Mouse (Mus musculus) induced T-regulatory cell, adult 2 months (primary cell): ENCODE measurements around the gene Tmem158.

Experiments
- DNase-seq: peaks from one replicate; pipeline ENCODE4 v3.0.0-alpha.2; 2012; ENCODE audit warnings: low read depth

Gene Tmem158

DNA sequence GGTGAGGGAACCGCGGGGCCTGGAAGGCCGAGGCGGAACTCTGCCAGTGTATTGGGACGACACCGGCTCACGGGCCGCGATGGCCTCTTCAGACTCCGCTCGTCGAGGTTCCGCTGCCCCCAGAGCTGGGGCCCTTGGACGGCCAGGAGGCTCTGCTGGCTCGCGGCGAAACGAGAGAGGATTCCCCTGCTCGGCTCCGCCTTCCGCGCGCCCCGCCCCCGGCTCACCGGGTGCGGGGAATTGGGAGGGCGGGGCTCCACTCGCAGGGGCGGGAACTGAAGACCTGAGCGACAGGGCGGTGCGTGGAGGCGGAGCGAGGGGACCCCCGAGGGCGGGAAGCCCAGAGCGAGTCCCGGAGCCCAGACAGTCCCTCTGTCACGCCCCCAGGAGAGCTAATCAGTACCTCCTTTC lies at the start of gene Tmem158:
Gene Tmem158, minus strand, starts transcription at position 154 of the 411 bp plus-strand sequence.
- DNase-seq: peak; percentile 91

DNA sequence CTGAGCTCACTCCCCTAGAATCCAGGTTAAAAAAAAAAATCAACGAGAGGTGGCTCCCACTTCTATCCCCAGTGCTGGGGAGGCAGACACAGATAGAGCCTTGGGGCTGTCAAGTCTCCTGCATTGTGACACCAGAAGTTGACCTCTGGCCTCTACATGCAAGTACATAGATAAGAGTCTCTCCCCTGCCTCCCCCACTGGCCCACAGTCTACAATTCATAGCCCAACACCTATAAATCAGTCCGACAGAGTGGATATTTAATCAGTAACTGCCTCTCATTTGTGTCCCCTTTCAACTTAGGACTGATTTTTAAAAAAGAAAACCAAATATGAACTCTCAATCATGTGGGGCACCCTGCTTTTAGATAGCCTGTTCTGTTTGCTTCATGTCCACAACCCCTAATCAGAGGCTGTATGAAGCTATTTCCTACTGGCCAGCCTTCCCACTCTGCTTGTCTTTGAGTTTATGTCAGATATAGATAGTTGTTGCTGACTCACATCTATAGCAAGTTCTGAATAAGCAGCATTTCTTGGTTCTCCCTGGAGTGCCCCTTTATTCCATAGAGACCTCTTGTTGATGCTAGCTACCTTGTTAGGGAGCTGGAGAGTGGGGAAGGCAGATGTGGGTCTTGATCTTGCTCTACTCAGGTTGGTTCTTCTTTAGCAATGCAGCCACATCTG lies 49.3 kb upstream of the Tmem158 start:
- DNase-seq: no peak

DNA sequence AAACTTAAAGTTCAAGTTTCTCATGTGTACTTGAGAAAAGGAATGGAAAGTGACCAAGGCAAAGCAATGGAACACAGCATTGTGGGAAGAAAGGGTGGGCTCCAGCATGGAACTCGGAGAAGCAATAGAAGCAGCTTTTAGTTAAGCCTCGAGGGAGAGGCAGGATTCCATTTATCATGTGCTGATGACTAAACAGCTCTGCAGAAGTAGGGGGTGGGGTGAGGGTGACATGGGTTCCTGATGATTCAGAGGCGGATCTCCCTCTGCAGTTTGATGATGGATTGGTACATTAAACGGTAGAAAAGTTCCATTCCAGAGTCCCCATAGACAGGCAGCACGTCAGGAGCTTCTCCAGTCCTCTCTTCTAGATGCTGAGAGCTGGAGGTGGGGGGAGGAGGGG lies 48.5 kb upstream of the Tmem158 start:
- no peak for DNase-seq

DNA sequence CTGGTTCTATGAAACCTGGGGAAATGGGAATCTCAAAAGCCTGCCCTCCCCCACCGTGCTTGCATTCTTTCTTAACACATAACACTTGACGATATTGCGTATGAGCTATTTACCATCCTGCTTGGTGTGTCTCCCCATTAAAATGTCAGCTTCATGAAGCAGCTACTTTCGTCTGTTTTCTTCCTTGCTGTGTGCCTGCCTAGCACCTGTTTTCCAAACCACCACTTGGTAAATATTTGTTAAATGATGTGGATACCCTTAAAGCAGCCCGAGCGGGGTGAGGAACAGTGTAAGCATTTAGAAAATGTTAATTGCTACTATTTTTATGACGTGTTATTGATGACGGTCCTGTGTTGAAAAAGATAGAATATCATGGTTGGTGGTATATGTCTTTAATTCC lies 44.4 kb upstream of the Tmem158 start:
- DNase-seq: no peak

DNA sequence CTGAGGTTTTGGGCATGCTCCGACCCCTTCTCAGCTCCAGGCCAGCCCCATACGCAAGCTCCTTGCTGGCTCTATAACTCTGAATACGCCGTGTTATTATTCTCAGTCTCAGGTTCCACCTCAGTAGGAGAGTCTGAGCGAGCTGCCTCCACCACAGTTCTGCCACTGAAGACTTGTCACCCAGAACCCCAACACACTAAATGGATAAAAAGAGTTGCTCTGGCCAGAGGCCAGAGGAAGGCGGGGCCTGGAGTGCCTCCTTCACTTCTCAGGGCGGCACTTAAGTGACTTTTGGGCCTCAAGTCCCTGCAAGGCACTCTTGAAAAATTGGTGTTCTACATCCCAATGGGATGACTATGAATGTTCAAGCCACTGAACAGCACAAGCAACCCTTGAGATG lies 43.4 kb upstream of the Tmem158 start:
- DNase-seq: no peak

DNA sequence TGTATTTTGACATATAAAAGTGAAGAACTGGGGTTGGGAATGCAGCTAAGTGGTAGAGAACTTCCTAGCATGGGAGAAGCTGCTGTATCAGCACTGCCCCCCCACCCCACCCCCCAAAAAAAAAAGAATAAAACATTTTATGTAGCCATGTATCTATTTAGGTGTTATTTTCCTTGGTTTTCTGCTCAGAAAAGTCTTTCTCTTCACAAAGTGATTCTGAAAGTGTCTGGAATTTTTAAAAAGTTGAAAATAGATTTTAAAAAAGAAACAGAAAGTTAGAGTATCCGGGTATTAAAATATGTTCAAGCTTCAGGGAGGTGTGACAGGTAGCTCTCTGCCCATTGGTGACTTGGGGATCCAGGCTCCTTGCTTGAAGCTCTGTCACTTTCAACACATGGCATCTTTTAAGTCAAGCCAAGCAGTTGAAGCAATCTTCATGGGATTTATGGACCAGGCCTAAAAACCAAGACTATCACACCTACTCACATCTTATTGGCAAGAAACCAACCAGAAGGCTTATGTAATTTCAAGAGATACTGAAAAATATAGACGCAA lies 42.3 kb upstream of the Tmem158 start:
- no peak for DNase-seq

DNA sequence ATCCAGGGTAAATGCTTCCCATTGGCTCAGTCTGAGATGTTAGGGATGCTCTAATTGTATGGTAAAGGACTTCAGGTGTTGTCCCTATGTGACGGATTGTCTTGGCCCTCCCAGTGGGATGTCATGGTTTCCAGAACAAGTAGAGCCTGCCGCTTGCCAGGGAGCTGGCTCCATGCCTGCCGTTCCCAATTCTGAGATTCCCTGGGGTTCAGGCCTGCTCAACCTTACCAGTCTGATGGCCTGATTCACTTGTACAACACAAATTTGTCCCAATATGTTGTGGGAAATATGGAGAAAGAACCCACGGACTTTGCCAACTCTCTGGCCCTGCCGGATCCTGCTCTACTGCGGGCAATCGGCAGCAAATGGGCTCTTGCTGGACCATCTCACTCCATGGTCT lies 37.3 kb upstream of the Tmem158 start:
- DNase-seq: no peak

DNA sequence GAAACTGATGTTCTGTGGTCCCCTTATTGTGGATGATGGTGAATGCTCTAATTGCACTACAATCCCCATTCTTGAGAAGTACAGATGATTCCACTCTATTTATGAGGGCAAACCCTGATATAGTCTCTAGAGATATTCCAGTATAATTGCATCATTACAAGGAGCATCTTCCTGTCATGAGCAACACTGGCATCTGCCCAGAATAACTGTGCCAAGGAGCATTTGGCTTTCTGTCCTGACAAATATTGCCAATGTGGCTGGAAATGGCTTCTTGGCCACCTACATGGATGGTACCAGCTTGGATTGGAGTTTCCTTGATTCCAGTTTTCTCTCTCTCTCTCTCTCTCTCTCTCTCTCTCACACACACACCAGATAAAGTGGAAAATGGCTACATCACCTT lies 35.7 kb upstream of the Tmem158 start:
- no peak for DNase-seq

DNA sequence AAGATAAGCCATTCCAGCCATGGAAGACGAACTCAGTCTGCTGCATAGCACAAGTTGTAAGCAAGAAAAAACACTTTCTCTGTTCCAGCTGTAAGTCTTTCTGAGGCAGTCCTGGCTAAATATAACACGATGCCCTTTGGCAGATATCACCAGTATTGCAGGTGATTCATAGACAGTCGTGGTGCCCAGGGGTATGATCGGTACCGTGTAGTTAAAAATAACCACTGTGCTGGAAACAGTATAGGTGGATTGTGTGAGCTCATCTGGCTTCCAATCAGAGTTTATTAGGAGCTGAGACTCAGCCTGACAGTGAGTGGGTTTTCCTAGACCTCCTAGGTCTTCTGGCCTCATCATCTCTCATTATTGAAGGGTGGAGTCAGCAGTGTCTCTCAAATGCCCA lies 34.0 kb upstream of the Tmem158 start:
- no peak for DNase-seq

DNA sequence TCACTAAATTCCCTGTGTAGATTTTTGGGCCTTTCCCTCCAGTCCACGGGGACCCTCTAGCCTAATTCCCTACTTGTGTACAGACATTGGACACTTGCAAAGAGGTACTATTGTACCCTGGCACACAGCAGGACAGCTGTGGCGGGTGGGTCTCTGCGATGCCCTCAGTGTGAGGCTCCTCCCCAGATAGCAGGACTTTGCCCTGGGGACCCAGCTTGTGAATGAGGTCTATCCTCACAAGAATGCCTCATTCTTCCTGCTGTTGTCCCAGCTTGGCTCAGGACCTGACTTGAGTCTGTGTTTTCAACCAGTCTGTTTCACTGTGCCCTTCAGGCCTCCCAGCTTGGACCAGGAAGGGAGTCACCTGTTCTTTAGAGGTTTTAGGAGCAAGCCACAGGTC lies 27.8 kb upstream of the Tmem158 start:
- DNase-seq: no peak

DNA sequence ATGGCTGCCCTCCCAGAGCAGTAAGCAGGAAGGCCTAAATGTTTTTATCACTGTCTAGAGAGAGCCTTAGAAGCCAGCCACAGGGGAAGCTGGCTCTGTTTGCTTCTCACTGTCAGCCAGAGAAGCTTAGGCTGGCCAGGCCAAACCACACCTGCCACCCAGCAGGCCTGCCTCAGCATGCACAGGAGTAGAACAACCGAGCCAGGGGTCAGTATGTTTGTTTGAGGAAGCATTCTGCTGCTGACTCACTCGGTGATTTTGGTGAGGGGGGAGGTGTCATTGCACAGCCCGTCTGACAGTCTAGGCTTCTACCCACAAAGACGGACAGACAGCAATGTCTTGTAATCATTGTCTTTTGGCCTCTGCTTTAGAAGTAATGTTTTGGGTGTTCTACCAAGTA lies 25.1 kb upstream of the Tmem158 start:
- DNase-seq: no peak

DNA sequence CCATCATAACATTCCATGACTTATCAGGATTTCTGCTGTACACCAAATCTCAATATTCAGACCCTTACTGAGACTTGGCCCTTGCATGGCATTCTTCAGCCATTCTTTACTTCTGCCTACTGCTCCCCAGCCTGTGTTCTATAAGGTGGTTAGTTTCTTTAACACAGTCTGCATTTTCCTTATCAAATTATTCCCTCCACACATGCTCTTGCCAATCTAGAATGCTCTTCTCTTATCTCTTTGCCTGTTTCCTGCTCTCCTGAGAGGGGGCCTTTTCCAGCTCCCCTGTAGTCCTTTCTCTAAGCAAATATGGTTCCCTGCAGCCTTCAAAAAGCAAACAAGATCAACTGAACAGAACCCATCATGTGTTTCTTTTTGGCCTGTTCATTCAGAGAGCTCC lies 20.2 kb upstream of the Tmem158 start:
- DNase-seq: no peak

DNA sequence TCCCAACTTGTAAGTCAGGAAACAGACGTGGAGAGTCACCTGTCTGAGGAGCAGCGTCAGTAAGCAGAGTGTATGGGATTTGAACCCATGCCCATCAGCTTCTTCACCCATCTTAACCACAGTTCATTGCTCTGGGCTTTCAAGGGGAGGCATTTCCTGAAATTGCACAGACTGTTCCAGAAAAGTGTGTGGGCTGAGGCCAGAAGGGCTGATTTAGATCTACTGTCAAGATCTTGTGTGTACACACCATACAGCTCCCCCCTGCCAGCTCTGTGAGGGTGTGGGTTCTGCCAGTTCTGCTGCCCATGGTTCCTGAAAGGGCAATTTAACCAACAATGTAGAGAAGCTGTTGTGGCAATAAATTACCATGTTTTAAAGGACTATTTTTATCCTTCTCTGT lies 17.4 kb upstream of the Tmem158 start:
- DNase-seq: no peak

DNA sequence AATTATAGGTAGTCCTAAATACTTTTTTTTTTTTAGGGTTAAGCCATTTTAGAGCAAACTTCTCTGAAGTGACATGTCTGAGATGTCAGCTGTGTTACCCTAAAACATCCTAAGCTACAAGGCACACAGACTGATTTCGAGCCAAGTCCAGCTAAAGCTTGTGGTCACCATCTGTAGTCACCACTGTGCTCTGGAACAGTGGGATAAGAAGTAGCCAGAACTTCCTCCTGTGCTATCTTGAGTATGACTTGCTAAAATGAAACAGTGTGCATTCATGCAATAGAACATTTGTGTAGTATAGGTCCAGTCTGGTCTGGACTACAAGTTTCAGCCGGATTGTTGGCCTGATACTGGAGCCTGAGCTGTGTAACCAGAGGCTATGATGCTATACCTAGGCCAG lies 14.8 kb upstream of the Tmem158 start:
- DNase-seq: no peak

DNA sequence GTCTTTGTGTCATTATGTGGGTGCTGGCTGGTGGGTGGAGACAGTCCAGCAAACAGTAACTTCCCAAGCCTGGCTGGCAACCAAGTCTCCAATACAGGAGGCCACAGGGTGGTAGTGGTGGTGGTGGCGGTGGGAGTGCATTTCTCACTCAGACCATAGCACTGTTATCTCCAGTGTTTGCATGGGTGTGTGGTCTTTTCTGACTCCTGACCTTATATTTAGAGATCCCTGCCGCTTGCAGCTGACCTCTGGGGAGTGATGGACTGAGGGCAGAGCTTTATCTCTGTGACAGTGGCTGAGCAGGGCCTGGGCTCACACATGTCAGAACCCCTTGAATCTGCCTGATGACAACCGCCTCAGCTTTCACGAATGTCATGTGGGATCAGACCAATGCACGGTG lies 14.1 kb upstream of the Tmem158 start:
- no peak for DNase-seq

DNA sequence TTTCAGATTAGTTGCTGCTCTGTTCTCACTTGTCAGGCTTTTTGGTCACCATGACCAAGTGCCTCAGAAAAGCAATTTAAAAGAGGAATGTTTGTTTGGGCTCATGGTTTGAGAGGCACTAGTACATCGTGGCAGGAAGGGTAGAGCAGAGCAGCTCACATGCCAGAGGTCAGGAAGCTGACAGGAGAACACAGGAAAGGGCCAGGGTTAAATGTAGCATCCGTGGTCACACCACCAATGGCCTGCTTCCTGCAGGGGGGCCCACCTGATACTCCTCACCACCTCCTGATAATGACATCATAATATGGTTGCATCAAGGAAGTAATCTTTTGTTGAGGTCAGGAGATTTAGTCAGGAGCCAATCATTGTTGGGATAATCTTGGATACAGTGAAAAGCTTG lies 13.3 kb upstream of the Tmem158 start:
- DNase-seq: no peak

DNA sequence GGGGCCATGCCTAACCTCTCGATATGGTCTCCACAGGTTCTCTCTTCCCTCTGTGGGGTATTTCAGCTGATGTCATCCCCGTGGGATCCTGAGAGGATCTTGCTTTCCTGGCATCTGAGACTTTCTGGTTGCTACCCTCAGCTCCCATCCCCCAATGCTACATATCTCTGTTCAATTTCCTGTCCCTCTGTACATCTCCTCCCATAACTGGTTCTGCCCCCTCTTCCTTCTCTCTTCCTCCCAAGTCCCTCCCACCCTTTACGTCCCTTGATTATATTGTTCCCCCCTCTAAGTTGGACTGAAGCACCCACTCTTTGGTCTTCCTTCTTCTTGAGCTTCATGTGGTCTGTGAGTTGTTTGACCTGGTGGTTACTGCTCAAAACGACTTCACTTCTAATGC lies 11.0 kb upstream of the Tmem158 start:
- peak; percentile 53 for DNase-seq

DNA sequence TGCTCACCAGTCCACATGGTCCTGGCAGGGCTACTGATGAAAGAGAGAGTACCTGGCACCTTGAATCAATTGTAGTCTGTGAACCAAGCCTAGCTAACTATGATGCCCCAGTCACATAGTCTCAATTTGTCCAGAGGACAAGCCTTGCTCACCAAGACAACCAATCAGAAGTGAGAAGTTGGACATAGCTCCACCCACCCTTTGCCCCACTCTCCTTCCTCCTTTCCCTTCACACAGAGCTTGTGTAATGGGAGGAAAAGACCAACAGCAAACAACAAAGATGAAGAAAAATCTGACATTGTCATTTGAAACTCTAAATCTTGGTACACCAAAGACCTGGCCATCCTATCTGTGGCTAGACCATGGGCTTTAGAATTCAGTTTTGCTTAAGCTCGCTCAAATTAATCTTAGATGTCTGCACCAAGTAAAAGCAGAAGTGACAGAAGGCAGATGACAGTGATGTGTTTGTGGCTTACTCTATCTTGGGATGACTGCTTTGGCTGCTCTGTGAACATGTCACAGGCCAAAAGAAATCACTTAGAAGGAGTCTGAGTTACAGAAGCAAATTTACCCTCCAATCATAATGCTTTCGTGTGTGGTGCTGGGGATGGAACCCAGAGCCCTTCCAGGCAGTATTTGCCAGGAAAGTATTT lies 9.5 kb upstream of the Tmem158 start:
- no peak for DNase-seq

DNA sequence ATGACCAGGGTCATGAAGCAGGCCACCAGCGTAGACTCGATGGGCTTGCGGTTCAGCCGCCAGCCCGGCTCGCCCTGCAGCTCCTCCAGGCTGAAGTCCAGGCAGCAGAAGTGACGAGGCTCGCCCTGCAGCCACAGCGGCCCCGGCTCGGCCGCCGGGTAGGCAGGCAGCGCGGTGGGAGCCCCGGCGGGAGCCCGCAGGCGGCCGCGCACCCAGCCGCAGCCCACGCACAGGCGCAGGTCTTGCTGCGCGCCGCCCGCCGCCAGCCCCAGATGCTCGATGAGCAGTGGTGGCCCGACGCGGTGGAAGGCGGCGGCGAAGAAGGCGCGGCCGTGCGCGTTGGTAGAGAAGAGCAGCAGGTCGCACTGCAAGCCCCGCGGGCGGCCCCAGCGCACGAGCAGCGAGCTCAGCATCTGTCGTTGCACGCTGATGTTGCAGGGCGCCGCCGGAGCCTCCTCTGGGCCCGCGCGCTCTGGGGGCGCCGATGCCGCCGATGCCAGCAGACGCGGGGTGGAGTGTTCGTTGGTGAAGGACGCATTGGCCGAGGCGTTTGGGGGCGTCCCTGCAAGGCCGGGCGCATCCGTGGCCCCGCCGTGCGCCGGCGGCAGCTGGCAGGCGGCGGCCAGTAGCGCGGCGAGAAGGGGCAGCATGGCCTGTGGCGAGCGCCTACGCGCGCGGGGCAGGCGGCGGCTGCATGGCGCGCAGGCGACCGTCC lies 511 bp downstream of the Tmem158 start:
- peak; percentile 66 for DNase-seq

DNA sequence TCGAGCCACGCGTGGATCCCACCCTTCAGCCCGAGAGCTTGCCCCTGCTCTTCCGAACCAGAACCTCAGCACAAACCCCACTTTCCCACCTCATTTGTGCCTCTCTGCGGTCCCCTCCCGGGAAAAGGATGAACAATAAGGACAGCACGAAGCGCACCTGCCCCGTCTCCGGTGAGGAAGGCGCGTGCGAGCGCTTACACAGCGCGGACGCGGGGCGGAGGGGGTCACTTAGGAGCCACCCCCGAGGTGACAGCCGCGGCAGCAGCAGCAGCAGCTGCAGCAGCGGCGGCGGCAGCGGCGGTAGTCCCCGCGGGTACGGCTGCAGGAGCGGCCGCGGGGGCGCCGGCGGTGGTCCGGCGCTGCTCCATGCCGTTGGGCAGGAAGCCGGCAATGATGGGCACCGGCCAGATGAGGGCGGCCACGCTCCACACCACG lies 1.1 kb downstream of the Tmem158 start:
- DNase-seq: peak; percentile 66

DNA sequence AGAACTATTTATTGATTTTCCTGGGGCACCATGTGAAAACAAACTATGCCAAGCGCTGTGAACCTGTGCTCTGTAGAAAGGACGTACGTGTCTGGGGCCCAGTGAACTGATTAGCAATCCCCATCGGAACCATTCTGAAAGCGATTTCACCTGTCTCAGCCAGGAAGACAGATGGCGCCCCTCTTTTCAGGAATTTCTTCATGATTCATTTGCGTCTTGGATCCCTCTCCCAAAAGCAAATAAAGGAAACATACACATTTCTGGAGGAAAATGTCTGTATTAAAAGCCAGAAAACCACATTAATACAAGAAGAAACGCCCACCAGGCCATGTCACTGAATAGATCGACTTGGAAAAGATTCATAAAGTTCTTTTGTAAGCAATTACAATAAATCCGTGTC lies 1.8 kb downstream of the Tmem158 start:
- no peak for DNase-seq

DNA sequence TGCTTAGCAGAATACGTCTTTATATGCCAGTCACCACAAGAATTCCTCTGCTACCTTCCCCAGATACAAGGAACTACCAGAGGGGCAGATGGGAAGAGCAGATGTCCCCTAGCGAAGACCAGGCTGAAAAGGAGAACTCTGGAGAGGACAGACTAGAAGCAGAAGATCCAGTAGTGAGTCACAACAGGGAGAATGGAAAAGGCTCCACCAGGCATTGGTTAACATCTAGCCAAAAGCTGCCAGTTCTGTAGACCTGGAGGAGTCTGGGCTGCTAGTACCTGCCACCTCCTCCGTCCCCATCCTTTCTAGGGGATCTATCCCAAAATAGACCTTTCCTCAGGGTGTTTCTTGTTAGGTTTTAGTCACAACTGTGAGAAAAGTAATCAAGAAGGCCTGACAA lies 4.8 kb downstream of the Tmem158 start:
- no peak for DNase-seq

DNA sequence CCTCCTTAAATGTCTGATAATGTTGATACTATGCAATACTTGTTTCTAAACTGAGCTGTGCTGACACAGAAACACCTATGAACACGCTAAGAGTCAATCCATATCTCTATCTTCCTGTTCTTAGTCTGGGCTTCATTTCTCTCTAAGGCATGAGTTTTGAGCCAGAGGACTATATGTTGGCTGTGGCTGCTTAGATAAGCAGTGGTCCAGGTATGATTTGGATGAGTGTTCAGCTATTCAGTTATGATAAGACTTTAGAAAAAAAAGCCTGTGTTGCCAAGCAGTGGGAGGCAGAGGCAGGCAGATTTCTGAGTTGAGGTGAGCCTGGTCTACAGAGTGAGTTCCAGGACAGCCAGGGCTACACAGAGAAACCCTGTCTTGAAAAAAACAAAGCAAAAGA lies 12.6 kb downstream of the Tmem158 start:
- DNase-seq: no peak
